ENCODE assay signal across 21 mouse cellular contexts in genomic region chr6:95801651-95802050, GRCm38 (mm10).
"Had no signal": no experiment of that assay in that cellular context is flagged by ENCODE, and none has a peak within 500 bp of the region (broad histone marks: within the 10 kb centered on the region; RNA-seq: fewer than 3 reads in every experiment).

No protein-coding gene starts in this region.

- DNase-seq: kidney, adult 11 months; kidney, adult 8-10 months; kidney, postnatal 10 days; kidney, postnatal 36 days; layer of hippocampus, postnatal 36 days; left cerebral cortex, postnatal 4 days; liver, postnatal 0 days; midbrain, embryonic 14.5 days; retina, postnatal 1 day; right cerebral cortex, postnatal 25 days; thymus, adult 18-20 months; thymus, postnatal 36 days had no signal

- H3K27me3 ChIP-seq: kidney, embryonic 15.5 days; limb, embryonic 12.5 days; limb, embryonic 15.5 days; megakaryocyte, embryonic 14.5 days; neural tube, embryonic 13.5 days had no signal

- H3K4me3 ChIP-seq: kidney, embryonic 15.5 days; limb, embryonic 12.5 days; limb, embryonic 15.5 days; megakaryocyte, embryonic 14.5 days; myocyte; neural tube, embryonic 13.5 days had no signal

- H3K9ac ChIP-seq: kidney, embryonic 15.5 days; limb, embryonic 12.5 days; limb, embryonic 15.5 days; liver, embryonic 14.5 days; liver, postnatal 0 days; neural tube, embryonic 13.5 days had no signal

- ATAC-seq: liver, postnatal 0 days had no signal

- H3K9me3 ChIP-seq: kidney, embryonic 15.5 days; limb, embryonic 12.5 days; limb, embryonic 15.5 days; neural tube, embryonic 13.5 days had no signal

- H3K27ac ChIP-seq: kidney, embryonic 15.5 days; limb, embryonic 12.5 days; limb, embryonic 15.5 days; liver, embryonic 14.5 days; neural tube, embryonic 13.5 days had no signal

- H3K36me3 ChIP-seq: kidney, embryonic 15.5 days; limb, embryonic 12.5 days; limb, embryonic 15.5 days; neural tube, embryonic 13.5 days had no signal

- H3K4me2 ChIP-seq: kidney, embryonic 15.5 days; limb, embryonic 12.5 days; limb, embryonic 15.5 days; liver, embryonic 11.5 days; midbrain, embryonic 11.5 days; neural tube, embryonic 13.5 days had no signal

- H3K4me1 ChIP-seq: kidney, embryonic 15.5 days; limb, embryonic 12.5 days; limb, embryonic 15.5 days; megakaryocyte, embryonic 14.5 days; neural tube, embryonic 13.5 days had no signal
